Mouse (Mus musculus): Measurements from ENCODE around the gene Ahnak.
"Not testable (repeated sequence)": the region's sequence is repeated elsewhere in the genome, so short reads cannot be mapped to it uniquely, and the experiment has no call there.

The Ahnak gene

DNA sequence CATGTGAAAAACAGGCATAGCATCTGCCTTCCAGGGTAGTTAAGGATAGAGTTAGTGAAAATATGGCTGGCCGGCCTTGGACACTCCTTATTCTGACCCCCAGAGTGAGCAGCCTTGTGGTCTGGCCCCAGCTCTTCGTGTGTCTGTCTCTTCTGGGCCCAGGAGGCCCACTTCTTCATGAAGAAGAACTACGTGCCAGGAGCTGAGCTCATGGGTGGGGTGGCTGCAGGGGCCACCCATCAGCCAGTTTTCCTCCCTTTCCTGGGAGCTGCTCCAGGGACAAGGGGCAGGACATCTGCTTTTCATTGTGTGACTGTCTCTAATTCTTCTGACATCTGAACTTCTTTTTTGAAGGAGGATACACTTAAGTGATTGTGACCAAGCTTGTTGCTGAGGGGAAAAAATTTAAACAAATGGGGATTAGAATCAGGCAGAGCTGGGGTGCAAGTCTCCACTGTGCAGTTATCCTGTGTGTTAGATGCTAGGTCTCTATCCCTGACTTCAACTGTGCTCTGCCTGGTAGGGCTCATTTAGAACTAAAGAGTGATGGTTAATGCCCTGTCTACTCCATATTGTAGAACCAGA is 116.1 kb downstream of the Ahnak start:
- no peak for DNase-seq

DNA sequence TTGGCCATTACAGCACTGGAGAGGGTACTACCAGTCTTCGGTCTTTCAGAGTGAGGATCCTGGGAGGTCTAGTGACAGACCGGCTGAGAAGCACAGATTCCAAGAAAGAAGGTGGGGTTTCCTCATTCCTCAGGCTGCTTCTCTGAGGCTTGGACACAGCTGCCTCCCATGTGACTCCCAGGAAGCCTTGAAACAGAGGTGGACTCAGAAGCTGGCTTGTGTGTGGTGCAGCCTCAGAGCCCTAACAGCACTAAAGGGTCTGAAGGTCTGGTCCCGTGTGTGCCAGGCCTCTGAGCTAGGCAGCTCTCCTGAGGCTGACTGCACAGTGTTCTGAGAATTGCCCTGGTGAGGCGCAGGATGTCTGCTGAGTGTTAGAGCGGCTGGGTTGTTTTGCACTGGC is 117.0 kb downstream of the Ahnak start:
- no peak for DNase-seq

DNA sequence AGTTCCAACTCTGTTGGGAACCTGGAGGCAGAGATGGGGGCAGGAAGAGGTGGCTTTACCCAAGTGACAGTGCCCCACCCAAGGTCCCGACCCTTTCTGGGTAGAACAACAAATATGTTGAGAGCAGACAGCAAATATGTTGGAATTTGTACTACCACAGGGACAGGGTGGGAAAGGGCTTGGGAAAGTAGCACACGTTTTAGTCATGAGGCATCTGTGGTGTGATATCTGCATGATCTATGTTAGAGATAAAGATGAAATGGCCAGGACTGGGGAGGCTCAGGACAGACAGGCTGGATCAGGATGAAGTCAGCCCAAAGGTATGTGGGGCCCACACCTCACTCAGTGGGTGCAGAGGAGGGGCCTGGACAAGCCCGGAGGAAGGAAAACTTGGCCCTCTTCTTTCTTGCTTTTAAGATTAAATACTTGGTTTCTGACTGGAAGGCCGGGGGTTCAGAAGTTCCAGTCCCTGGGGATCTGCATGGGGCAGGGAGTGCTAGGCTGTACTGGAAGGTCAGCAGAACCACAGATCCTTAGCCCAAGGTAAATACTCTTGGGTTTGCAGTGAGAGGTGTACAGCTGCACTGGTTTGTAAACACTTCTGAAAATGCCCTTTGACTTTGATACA is 117.8 kb downstream of the Ahnak start:
- no peak for DNase-seq

DNA sequence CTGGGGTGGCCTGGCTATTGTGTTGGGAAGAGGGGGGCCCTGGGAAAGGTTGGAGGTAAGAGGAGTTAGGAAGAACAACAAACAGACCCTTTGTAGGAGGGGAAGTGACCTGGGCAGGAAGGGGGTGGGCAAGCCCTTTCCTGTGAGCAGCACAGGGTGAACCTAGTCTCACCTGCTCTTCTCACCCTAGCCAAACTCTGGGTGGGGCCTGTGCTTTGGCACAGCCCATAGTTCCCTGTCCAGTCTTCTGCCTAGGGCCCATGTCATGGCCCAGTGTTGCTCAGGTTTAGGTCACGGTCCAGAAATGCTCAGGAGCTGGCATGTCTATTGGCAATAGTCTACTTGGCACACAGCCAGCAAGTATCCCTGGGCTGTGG is 118.3 kb downstream of the Ahnak start:
- DNase-seq, result no peak

DNA sequence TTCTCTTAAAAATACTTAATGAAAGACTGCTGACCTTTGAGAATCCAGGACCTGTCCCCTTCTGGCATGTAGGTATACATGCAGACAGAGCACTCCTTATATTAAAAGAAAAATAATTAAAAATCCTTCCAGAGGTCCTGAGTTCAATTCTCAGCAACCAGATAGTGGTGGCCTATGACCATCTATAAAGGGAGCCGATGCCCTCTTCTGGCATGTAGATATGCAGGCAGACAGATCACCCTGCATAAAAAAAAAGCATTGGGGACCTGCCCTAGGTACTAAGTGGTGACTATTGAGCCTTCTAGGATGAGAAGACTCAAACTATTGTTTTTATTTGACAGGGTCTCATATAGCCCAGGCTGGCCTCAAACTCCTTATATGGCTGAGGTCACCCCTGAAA is 119.5 kb downstream of the Ahnak start:
- DNase-seq, result no peak

DNA sequence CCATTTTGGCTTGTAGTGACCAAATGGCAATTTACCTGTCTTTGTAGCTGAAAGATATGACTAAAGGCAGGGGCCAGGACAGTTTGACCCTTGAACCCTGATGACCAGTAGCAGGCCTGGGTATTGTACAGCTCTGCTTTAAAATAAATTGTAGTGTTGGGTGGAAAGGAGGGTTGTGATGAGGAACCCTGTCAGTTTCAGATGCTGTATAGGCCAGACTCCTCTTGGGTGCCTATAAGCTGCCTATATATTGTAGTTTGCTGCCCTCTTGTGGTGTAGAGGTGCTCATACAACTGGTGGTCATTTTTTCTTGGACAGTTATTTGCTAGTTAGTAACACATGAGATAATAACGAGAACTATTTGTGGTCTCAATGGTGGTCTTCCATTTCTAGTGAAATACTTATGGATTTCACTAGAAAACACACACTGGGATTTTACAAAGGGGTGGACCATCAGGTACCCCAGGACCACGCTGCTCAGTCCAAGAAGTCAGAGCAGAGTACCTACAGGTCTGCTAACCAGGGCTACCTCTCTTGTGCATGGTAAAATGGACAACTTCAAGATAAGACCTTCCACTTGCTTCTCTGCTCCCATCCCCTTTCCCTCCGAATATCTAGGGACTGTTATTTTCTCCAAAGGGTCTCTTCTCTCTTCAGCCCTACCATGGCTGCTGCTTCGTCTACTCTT is 121.2 kb downstream of the Ahnak start:
- DNase-seq, result peak; percentile 84

DNA sequence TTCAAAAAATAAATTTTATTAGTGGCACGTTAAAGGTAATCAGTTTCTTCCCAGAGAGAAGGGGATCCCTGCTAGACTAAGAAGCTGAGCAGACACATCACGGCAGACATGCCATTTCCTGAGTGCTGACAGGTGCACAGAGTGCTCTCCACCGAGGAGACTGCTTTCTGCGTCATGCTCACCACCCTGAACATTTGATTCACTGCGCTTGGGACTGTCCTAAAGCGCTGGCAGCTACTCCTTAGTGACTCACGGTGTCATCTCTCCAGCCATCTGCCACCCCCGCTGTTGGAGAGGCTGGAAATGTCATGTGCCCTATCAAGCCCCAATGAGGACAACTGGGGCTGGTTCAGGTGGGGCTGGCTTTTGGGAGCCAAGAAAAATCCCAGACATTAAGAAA is 123.0 kb downstream of the Ahnak start:
- no peak for DNase-seq

DNA sequence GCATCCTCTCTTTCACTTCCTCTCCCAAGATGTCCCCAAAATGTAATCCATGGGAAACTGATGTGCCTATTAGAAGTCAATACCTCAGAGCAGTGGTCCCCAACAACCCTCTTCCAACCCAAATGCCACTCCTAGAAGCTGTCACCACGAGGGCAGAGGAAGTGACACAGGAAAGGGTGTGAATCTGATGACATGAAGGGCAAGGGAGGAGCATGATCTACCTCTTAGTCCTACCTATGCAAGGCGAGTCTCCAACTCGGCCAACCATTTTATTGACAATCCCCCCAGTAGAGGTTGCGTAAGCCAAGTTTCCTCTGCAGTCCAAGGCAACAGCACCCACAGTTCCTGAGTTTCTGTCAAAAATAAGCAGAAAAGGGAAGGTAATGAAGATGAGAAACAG is 127.2 kb downstream of the Ahnak start:
- DNase-seq, result no peak

DNA sequence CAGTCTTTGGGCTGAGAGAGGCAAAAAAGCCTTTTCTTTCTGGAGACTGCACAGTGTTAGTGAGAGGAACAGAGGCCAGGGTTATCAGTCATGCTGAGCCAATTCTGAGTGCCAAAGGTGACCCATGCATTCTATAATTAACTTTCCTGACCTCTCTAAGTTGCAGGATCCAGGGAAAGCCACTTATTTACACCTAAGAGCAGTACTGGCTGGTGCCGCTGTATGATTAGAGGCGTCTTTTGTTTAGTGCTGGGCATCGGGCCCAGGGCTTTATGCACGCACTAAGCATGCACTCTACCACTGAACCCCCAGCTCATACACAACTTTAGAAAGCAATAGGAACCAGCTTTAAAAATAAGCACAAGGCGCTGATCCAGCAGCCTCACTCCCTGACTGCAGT is 128.2 kb downstream of the Ahnak start:
- no peak for DNase-seq

DNA sequence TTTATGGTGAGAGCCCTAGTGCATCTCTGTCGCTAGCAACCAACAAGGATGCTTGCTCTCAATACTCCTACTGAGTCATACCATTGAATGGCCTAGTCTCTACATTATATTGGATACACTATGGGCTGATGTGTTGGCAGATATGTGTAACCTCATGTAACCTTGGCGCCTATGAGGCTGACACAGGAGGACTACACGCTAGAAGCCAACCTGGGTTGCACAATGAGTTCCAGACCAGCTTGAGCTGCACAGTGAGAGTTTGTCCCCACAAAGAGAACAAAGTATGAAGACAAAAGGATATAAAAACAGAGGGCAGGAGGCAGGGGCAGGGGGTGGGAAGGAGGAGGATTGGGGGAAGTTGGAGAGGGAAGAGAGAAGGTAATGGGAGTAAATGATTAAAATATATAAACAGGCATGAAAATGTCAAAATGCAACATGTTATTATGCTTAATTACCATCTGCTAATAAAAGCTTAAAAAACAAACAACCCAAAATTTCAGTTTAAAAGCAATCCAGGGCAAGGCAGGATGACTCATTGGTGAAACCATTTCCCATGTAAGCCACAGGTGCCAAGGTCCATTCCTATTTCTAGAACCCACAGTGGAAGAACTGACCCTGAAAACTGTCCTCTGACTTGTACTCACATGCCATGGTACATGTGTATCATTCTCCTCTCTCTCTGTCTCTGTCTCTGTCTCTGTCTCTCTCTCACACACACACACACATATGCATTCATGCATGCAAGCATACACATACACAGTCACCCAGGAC is 130.8 kb downstream of the Ahnak start:
- DNase-seq, result no peak

DNA sequence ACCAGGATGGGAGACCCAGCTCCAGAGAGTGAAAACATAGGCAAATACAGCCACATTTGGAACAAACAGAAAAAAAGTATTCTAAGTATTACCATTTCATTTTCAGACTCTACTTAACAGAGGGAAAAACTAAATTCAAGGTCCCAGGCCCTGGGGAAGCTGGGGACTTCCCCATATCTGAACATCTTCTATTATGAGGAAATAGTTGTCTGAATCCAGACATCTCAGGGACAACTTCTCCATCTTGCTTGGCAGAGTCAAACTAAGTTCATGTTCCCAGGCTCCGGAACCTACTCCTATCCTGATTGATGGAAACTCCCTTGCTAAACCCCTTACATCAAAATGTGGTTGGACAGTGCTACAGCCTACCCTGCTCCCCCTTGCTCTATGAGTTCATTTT is 133.3 kb downstream of the Ahnak start:
- DNase-seq, result no peak

DNA sequence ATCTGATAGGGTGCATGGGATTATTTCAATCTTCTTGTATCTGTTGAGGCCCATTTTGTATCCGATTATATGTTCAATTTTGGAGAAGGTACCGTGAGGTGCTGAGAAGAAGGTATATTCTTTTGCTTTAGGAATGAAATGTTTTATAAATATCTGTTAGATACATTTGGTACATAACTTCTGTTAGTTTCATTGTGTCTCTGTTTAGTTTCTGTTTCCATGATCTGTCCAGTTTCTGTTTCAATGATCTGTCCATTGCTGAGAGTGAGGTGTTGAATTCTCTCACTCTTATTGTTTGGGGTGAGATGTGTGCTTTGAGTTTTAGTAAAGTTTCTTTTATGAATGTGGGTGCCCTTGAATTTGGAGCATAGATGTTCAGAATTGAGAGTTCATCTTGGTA is 134.9 kb downstream of the Ahnak start:
- DNase-seq, result not testable (repeated sequence)

All from retina, postnatal 1 day (tissue).